Mouse (Mus musculus) thymus, postnatal 25 days (tissue): Measurements from ENCODE around the gene Cbx2.
A peak's percentile ranks its signal among the peaks of the same experiment; 100 is the strongest.

Source experiments
- DNase-seq: peaks from one replicate; pipeline ENCODE4 v3.0.0; 2022

Gene Cbx2

DNA sequence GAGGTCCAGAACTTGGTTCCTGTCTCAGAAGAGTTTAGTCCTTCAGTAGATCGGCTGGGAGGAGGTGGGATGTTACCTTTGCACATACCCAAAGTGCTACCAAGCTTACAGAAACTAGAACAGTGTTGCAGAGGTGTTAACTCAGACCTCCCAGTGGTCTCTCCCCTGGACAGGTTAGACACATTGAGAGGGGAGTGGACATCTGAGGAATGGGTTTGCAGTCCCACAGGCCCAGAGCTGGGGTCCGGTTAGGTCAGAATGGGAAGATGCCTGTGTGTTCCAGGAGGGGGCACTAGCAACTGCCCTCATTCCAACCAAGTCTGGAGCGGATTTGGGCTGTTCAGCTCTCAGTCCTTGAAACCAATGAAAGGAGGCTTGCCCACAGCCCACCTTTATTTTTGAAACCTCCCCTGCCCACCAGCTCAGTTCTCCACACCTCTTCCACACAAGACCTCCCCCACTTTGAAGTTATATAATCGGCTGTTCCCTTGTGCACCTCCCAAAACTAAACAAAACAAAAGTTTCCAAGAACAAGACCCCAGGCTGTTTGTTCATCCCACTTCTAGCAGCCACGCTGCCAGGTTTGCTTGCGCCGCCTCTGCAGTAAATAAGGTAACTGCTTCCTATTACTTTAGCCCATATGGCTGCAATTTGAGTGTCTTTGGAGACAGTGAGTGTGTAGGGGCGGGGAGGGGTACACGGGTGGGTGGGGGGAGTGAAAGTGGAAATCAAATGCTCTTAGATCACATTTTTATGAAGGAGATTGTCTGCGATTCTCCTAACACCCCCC lies 21.2 kb downstream of the Cbx2 start:
- peak; percentile 36 for DNase-seq

DNA sequence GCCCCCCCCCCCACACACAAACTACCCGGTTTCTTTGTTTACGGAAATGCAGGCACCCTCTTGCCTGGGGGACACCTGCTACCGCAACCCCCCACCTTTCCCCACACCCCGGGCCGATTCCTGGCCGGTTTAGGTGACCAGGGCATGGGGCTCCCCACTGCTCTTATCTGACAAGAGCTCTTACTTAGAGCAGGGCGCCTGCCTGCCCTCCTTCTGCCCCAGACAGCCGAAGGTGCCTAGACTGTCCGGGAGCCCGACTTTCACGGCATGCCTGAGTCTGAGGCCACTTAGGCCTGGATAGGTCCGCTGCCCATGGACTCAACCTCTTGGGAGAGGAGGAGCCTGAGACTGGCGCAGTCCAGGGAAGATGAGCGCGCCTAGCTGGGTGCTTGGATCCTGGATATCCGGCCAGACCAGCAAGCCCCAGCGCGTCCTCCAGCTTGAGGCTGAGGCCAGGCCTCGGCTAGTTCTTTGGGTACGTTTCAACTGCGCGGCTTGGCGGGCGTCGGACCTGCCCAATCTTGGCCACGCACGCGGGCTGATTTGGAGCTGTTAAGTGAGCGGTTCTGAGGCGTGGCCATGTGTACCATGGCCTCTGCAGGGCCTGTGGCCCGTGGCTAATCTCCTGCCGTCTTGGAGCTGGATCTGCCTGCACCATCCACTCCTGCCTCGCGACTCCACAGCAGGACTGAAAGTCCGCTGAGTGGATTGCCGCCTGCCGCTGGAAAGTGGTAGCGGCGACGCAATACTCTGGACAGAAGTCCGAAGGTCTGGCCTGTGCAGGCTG lies 22.0 kb downstream of the Cbx2 start:
- no peak for DNase-seq

DNA sequence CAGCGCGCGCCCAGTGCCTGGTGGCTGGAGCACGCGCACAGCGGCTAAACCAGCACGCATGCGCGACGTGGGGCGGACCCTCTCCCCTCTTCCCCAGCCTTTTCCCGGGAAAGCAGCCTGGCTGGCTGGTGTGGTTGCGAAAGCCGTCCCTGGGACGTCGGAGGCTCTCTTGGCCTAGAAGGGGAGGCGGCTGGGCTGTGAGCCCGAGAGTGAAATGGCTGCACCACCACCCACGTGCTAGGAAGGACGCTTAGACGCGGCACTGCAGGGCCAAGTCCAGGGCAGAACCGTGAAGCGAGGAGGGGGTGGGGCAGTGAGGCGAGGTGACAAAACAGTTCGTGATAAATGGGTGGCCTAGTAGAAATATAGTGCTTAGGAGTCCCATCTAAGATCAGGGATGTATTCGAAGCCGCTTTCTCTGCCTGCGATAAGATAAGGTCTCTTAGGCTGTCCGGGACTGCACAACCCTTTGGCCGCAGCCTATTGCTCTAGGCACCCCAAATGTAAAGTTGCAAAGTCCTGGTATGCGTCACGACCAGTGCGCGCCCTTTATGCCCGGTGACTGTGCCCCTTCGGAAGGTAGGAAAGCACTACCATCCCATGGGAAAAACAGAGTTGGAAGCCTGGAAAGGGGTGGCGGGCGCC lies 24.0 kb downstream of the Cbx2 start:
- no peak for DNase-seq

DNA sequence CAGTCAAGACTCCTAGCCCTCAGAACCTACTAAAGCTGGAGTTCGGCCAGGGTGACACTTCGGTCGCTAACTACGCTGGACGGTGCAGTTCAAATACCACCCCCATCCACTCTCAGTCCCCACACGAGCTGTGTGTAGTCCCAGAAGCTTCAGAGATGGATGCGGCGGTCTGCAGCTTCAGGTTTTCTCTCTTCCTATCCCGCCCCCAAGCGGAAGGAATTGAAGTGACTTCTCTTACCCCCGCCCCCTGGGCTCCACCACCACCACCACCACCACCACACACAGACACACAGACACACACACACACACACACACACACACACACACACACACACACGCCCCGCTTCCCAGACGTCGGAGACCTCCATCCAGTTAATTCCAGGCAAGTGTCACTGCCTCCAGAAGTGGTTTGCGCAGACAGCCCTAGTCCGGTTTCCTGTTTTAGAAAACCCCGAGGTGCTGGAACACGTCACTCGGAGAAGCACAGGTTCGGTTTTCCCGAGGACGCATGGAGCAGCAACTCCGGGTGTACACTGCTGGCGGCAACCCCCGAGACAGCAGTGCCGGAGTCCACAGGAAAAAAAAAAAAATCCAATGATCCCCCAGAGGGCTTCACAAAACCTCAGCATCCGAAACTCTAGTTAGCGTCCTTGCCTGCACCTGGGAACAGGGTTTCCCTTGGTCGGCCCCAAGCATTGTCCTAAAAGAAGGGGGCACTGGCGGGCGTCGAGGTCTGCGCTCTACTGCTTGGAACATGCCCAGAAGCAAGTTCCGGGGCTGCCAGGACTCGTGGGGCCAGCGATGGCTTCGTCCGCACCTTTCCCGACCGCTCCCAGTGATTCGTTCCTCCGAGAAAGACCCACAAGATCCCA lies 24.7 kb downstream of the Cbx2 start:
- DNase-seq = peak; percentile 41

DNA sequence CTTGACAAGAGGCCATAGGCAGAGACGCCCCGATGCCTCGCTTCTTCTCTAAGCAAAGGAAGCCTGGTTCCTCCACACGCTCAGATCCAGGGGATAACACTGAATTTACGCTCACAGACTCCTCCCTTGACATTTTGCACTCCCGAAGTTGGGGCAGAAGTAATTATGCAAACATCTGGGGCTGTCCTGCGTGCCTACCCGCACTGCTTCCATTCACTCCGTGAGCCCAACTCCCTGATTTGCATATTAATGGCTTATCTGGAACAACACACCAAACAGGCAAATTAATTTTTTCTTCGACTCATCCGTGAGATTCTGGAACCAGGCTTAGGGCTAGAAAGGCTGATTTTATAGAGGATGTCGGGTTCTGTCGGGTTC lies 25.4 kb downstream of the Cbx2 start:
- no peak for DNase-seq

DNA sequence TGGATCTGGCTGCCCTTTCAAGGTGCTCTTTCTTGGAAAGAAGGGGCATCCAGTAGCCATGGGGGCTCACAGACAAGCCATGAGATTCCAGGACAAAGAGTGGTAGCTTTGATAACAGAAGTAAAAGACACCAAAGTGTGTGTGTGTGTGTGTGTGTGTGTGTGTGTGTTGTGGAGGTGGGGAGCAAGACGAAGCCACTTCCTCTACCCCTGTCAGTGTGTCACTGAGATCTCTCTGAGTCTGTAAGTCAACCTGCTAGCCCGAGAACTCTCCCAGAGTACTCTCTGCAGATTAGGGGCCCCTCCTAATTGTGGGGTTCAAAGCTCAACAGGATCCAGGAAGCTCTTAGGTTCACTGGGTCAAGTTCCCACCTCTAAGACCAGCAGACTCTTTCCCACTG lies 27.6 kb downstream of the Cbx2 start:
- DNase-seq = peak; percentile 38

DNA sequence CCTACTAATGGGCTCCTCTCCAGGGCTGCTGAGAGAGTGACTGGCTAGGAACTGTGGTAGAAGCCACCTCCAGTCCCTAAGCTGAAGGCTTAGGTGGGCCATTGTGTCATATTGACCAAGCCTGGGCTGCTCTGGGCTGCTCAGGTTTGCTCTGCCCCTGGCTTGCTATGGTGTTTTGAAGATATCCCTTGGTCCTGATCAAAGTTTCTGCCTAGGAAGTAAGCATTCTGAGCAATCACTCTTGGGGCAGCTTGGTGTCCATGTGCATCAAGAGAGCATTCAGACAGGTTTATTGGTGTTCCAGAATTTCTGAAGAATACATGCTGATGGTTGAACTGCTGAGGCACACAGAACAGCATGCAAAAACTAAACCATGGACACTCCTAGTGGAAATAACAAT lies 28.7 kb downstream of the Cbx2 start:
- DNase-seq = no peak

DNA sequence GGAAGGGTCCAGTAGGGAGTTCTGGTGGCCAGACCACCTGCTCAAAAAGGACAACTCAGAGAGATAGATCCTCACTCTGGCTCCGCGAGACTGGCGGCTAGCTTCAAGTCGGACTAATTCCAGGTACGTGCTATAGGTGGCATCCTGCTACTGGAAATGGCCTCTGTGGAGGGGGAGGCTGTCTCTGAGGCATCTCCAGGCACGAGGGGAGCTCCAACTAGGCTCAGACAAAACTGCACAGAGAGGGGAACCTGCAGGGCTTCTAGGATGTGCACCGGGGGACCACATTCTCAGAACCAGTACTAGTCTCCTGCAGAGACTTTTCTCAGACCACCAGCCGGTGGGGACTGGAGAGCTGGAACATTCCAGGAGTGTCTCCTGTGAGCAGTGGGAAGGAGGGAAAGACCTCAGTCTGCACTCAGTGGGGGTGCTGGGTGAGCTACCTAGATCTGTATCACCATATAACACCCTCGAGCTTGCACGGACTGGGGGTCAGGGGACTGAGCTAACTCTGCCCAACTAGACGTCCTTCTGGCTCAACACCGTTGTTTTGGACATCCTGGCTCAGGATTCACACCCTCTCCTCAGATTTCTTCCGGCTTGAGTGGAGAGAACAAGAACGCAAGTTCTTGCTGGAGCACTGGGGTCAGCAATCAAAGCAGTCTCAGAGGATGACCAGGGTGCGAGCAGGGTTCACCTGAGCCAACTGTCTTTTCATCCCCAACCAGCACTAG lies 29.3 kb downstream of the Cbx2 start:
- DNase-seq = peak; percentile 68

DNA sequence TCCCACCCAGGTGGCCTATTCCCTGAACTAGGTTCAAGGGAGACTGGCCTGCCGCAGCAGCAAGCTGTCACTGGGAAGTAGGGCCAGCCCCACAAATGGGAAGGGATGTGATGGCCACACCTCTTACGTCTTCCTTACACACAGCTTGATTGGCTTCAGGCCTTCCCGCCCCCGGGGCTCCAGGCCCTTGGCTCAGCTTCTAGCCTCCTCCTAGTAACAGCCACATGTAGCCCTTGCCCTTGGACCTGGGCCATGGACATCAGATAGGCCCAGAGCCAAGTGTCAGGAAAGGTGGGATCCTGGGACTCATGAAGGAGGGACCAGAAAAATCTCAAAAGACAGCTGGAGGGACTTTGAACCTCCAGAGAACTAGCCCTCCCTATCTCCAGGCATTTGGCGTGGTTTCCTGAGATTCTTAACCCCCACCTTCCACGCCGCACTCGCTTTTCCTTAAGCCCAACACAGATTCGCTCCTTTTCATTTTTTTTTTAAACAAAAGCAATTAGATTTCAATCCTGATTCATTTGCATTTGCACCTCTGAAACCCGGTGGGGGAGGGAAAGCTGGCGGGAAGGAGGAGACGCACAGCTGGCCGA lies 30.0 kb downstream of the Cbx2 start:
- peak; percentile 43 for DNase-seq

DNA sequence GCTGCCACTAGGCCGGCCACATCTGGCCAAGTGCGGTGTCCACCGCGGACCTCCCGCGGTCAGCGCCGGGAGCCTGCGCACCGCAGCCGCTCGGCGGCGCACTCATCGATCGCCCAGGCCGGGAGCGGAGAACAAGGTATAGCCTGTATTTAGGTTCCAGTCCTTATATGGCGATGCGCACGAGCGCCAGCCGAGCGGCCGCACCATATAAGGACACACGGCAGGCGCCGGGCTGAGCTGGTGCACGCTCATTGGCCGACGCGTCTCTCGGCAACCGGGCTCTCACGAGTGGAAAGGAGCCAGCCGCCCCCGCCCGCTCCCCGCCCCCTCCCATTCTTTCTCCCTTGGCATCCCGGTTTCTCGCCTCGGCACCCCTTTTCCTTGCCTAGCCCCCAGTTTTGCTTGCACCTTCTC lies 30.5 kb downstream of the Cbx2 start:
- peak; percentile 86 for DNase-seq

DNA sequence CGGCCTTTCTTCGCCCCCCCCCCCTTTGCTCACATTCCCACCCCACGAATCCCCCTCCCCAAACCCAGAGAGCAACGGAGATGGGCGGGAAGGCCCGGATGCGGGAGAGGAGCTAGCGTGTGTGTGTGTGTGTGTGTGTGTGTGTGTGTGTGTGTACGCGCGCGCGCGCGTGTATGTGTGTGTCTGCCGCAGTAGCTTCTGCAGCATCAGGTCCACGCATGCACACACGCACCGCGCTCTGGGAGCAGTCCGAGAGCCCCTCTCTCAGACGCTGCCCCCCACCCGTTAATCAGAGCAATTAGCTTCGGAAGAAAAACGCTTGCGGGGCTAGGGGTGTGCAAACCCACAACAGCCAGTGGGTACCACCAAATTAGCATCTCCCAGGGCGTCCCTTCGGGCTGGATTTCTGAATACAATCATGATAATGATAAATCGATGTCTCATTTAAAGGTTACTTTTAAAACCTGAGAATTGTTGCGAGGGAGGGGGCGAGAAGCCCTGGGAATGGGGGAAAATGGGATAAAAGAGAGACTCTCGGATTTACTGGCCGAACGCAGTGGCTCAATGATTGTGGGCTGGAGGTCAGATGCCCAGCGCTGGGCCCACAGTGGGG lies 31.1 kb downstream of the Cbx2 start:
- DNase-seq = peak; percentile 39

DNA sequence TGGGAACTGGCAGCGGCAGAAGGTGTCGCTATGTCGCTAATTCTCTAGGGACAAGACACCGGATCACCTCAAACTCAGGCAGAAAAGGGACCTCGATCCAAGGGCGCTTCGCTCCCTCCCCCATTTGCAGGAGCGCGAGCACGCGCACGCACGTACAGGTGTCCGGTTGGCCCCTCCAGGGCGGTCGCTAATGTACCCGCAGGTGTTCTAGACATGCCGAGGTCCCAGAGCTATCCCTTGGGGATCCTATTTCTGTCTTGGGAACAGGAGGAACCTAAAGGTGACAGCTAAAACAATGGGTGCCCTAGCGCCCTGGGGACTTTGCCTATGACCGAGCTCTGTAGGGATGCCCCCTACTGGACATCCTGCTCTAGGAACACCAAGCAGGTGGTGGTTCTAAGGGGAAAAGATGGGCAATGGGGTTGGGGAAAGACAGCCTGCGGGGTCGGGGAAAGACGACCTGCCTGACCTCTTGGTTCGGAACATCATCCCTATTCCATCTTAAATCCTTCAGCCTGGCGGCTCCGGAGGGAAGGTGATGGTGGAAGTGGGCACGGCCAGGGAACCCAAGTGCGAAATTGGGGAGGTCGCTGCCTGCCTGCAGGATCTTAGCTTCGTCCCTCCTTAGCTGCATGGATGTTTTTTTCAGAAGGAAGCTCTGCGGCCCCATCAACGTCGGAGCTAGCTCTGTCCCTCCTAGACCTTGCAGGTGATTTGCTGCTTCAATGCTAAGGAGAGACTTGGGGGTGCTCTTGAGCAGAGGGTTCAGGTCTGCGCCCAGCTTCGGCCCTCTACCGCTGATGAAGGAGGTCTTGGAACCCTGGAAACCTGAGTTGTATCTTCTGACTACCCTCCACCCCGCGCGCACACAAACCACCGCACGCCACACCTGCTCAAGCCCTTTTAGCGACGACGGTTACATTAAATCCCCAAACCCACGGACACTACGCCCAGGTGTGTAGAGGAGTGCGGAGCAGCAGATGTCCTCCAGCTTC lies 31.9 kb downstream of the Cbx2 start:
- peak; percentile 63 for DNase-seq

DNA sequence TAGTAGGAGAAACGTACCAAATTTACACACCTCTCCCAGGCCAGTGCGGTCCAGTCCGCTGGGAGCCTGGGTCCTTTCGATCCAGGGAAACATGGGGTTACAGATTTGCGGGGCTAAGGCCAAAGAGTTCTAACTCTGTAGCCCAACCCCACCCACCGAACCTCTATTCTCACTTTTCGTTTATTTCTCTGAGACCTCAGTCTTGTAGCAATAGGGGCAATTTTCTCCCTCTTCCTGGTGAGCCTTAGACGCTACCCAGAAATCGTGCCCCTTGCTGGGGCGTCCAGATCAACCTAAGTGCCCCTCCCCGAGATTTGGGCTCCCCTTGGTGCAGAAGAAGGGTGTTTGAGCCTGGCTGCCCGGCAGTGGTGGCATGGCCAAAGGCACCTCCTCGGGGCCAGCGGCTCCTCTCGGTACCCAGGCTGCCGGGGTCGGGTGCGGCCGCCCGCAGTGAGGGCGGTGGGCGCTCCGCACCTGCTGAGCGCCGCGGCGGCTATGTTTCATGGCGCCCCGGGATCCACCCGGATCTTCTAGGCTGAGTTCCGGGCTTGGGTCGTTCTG lies 32.9 kb downstream of the Cbx2 start:
- DNase-seq = peak; percentile 46

DNA sequence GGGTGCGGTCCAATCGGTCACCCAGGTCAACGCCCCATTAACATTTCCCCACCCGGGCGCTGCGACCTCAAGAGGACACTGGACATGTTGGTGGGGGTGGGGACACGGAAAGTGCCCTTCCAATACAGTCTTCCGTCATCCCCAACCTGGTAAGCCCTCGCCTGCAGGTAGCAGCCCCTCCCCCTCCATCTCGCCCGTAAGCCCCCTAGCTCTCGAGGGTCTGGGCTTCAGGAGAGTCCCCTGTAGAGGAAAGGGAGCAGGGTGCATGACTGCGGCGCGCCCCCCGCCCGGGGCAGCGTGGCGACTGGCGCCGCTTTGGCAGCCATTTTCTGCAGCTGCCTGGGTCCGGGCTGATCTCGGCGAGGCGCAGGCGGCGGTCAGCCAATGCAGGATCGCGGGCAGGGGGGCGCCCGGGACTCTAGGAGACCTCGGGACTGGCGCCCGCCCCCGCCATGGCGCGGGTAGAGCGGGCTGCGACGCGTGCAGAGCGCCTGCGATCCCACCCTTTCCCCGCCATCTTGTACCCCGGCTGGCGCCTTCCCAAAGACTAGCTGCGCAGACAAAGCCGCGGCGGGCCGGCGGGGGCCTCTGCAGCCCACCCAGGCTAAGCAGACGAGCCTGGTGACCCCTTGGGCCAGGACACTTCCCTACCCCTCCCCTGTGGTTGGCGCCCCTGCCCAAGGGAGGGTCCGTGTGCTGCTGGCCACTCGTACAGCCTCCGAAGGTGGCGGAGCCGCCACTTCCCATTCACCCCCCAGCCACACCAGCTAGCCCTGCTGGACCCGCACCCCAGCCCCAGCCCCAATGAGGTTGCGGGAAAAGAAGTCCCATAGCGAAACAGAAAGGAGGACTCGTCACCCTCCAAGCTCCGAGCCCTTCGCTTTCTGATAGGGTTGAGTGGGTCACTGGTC lies 33.8 kb downstream of the Cbx2 start:
- DNase-seq = peak; percentile 68

DNA sequence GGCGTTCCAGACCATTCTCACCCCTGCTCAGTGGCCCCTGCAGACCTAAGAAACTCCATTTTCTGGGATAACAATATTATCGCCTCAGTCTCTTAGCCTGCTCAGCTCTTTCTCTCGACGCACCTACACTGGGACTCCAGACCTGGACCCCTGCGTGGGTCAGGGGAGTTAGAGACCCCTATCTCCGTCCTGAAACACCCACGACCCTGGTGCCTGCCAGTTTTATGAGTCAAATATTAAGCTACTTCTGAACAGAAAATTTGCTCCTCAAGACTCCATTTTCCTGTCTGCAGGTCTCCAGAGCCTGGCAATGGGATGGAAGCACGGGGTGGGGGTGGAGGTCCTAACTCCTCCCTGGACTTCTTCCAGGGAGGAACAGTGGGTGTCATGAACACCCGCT lies 34.5 kb downstream of the Cbx2 start:
- no peak for DNase-seq

DNA sequence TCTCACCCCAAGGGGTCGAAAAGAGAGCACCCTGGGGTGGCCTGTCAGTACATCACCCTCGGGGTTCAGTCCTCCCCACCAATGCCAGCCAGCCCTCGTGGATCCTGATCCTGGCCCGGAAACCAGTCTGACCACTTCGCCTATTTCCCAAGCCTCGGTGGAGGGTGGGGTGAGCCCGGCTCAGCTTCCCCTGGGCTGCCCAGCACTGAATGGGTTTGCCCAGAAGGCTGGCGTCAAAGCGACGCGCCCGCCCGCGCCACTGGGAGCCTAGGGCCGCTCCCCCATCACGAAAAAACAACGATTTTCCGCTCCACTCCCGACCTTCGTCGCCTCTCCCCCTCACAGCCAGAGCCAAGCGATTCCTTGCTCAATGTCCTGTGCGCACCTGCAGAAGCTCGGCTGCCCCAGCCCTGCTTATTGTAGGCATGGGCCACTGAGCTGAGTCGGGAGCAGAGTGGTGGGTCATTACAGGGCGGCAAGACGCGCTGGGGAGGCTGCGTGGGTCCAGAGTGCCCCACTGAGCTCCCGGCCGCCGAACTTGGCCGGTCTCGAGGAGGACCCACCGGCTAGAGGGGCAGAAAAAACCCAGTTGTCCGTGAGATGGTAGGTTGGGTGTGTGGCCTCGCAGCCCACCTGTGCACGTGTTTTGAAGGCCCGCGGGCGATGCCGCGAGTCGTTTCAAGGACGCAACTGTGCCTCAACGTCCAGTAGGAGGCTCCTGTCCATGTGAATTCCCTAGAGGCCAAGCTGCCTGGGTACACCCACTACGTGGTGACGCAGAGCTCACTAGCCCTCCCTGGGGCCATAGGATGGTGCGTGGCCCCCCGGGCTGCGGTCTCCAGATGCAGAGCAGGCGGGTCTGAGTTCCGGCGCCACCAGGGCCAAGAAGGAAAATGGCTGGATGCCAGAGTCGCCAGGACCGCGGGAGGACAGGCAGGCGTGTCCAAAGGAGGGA lies 35.6 kb downstream of the Cbx2 start:
- DNase-seq = peak; percentile 22

DNA sequence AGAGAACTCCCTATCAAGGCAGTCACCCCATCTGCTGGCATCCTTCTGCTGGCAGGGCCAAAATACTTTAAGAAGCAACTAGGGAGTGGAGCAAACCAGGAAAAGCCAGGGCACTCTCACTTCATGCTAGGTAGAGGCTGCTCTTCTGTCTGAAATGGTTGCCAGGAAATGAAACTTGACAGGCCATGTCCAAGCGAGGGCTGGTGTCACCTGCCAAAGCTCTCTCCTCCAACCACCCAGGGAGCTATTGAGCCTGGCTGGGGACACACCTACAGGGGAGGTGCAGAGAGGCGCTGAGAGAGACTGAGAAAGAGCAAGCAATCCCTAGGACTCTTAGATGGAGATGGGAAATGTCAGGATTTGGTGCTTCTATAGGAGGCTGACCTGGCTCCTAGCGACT lies 36.5 kb downstream of the Cbx2 start:
- no peak for DNase-seq
